13 mouse cellular contexts compared by ENCODE assay signal in genomic region chr7:139392691-139393235, GRCm38 (mm10). TPM values are rescaled to one million over a fixed set of nuclear protein-coding genes. Genes with fewer than 3 reads are reported as not detected.
DNase-seq lines count a peak whose midpoint lies in the region; TF ChIP-seq lines count a peak whose summit lies in the region.
"Had no signal": no experiment of that assay in that cellular context is flagged by ENCODE, and none has a peak within 500 bp of the region (broad histone marks: within the 10 kb centered on the region; RNA-seq: fewer than 3 reads in every experiment).

No protein-coding gene starts in this region.

- peaks cover 45% of the 10 kb centered on the region for H3K4me1 ChIP-seq in brown adipose tissue, adult 24 weeks (ENCODE audit: control insufficient read depth, insufficient read depth, insufficient read length, low read length)

- no peak for TF ChIP-seq CTCF in gastrocnemius, adult 2 months (IDR thresholded peaks at IDR 0.05)

- DNase-seq in gastrocnemius, adult 2 months, result no peak
- DNase-seq in gastrocnemius, postnatal 4 days (ENCODE audit: low spot score in 2 of 2), result no peak
- peak; percentile 39 for DNase-seq in kidney, postnatal 10 days
- DNase-seq in kidney, adult 18-20 months, result no peak
- peak; percentile 42 to 47 for DNase-seq in heart, postnatal 10 days
- no peak for DNase-seq in urinary bladder, postnatal 14 days (ENCODE audit: low spot score)
- DNase-seq in embryo, embryonic 11 days, result no peak
- DNase-seq: adrenal gland, adult 8-10 months; B cell, adult 2 months; gastrocnemius, postnatal 10 days had no signal

- peak overlapping the region; percentile 97 for H3K27ac ChIP-seq in gastrocnemius, adult 2 months
- H3K27ac ChIP-seq in brown adipose tissue, adult 24 weeks (replicated peaks; ENCODE audit: low read depth, low read length), result peak overlapping the region; percentile 70
- H3K27ac ChIP-seq: hindbrain, embryonic 13.5 days; liver, embryonic 15.5 days had no signal

- intact Hi-C loops in gastrocnemius, adult 2 months (cut with DNase I), result no loop called here
- intact Hi-C loops in heart, postnatal 10 days (cut with DNase I), result no loop called here

- peak overlapping the region; percentile 30 for H3K4me3 ChIP-seq in gastrocnemius, adult 2 months
- 0 out of 2 replicates have a peak overlapping the region, but pooled peaks have one; percentile 16 for H3K4me3 ChIP-seq in brown adipose tissue, adult 24 weeks (ENCODE audit: insufficient read depth, low read depth, low read length)
- H3K4me3 ChIP-seq: hindbrain, embryonic 13.5 days; liver, embryonic 15.5 days had no signal

RNA-seq across cellular contexts. Expression of gene Inpp5a, which starts 3.9 kb away (rescaled TPM):
- 10 to 100 TPM; 77.2 to 95.0 TPM for total RNA-seq in gastrocnemius, adult 2 months (2021)
- 100 to 1,000 TPM; 104 TPM for total RNA-seq in gastrocnemius, postnatal 4 days (2021)
- polyA plus RNA-seq in brown adipose tissue, adult 24 weeks (2012; ENCODE audit: insufficient read depth, insufficient read length, missing spikeins), result 31.6 and 42.3 TPM in 2 replicates
- total RNA-seq in heart, postnatal 10 days (2021), result 100 to 1,000 TPM; 185 to 197 TPM

Comparison
In these comparisons a context has a peak if more than half of its experiments do, and no peak if none do; other contexts are left out.
1. DNase-seq: peak in kidney, postnatal 10 days (single experiment) and heart, postnatal 10 days (2 of 2); none in gastrocnemius, adult 2 months (single experiment), gastrocnemius, postnatal 4 days (0 of 2), kidney, adult 18-20 months (single experiment), urinary bladder, postnatal 14 days (single experiment) and embryo, embryonic 11 days (single experiment).